Mouse (Mus musculus): ENCODE results near the gene Cldn7. TPM values are rescaled to one million over a fixed set of nuclear protein-coding genes. Genes with fewer than 3 reads are reported as not detected.
A peak's percentile ranks its signal among the peaks of the same experiment; 100 is the strongest.

Gene Cldn7
- total and polyA plus RNA-seq, 2 experiments from 2014 or later, result 0.34 TPM; not detected in 1

DNA sequence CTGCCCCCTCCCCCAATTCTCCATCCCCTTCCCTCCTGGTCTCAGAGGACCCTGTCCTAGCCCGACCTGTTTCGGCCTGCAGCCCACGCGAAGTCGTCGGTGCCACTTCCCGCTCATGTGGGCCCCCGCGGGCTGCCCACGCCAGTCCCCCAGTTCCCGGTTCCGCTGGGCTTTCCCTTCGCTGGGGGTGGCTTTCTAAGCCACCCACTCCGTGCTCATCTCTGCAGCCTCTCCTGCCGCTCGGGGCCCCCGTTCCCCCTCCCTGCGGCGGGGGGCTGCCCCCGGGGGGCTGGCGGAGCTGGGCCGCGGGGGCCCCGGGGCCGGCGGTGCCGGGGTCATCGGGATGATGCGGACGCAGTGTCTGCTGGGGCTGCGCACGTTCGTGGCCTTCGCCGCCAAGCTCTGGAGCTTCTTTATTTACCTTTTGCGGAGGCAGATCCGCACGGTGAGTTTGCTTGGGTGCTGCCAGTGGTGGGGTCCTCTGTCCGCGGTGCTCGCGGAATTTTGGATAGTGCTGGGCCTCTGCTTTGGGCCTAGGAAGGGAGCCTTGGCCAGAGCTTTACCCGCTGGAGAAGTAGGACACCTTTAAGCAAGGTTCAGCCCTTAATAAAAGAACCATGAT is 16.7 kb downstream of the Cldn7 start, which contains the start of gene Ctdnep1:
Ctdnep1 (plus strand) TSS at position 16 of the 622 bp plus-strand sequence.
- peaks cover 14% of the 10 kb centered on the region for H3K4me1 ChIP-seq (ENCODE audit: insufficient read depth)
- WGBS, result under 1% methylated on average over 41 of the region's 43 CpGs
- H3K9me3 ChIP-seq (ENCODE audit: low read length), result no peaks in the 10 kb centered on the region
- H3K4me2 ChIP-seq (ENCODE audit: low read depth), result peak within 1 kb of the TSS; percentile 89
- H3K27me3 ChIP-seq (ENCODE audit: insufficient read depth, low read length), result no peaks in the 10 kb centered on the region
- H3K36me3 ChIP-seq (ENCODE audit: insufficient read depth), result peaks cover 28% of the 10 kb centered on the region
- DNase-seq (peak; percentile 28), ATAC-seq (no peak)
- no peak for TF ChIP-seq CTCF (IDR thresholded peaks at IDR 0.05; ENCODE audit: low read depth)
- H3K27ac ChIP-seq (ENCODE audit: low read depth, low read length), result peak within 1 kb of the TSS; percentile 99
- H3K4me3 ChIP-seq (ENCODE audit: low read depth, low read length), result peak within 1 kb of the TSS; percentile 89
- H3K9ac ChIP-seq, result peak within 1 kb of the TSS; percentile 95

DNA sequence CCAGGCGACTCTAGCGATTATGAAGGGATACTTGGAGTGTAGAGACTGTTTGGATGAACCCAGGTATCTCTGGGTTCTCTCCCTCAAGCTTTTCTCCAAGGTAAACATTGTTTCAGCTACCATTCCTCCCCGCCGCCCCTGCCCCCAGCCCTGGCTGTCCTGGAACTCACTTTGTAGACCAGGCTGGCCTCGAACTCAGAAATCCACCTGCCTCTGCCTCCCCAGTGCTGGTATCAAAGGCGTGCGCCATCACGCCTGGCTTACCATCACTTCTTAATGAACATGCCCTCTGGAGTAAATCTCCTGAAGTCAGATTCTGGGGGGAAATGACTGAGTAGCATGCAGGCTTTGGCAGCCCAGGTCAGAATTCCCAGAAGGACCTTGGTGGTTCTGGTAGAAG is 17.6 kb downstream of the Cldn7 start, which contains the start of gene Elp5:
Elp5 (minus strand) TSS at position 293 of the 400 bp plus-strand sequence.
- H3K4me1 ChIP-seq (ENCODE audit: insufficient read depth), result peaks cover 14% of the 10 kb centered on the region
- DNase-seq, result no peak
- peaks cover 34% of the 10 kb centered on the region for H3K36me3 ChIP-seq (ENCODE audit: insufficient read depth)
- no peak for ATAC-seq
- no peak for TF ChIP-seq CTCF (IDR thresholded peaks at IDR 0.05; ENCODE audit: low read depth)
- H3K4me2 ChIP-seq (ENCODE audit: low read depth), result peak within 1 kb of the TSS; percentile 74
- H3K4me3 ChIP-seq (ENCODE audit: low read depth, low read length), result peak within 1 kb of the TSS; percentile 89
- H3K9ac ChIP-seq, result peak within 1 kb of the TSS; percentile 95
- no peaks in the 10 kb centered on the region for H3K9me3 ChIP-seq (ENCODE audit: low read length)
- no peaks in the 10 kb centered on the region for H3K27me3 ChIP-seq (ENCODE audit: insufficient read depth, low read length)
- WGBS, result 58% methylated on average over 8 of the region's 8 CpGs
- peak within 1 kb of the TSS; percentile 99 for H3K27ac ChIP-seq (ENCODE audit: low read depth, low read length)

DNA sequence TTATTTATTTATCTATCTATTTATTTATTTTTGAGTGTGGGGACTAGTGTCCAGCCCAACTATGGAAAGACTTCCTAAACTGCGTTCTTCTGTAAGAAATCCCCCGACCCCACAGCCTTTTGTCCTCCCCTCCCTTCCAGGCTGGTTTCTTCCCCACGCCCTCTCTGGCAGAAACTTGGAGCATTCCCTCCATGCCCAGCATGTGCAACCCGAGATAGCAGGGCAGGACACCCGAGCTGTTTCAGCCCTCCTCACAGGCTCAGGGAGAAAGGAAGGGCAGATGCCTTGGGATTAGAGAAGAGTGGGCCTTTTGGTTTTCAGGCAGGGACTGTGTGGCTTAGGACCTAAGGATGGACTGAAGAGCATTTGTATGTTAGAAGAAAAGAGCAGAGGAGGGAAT is 18.3 kb downstream of the Cldn7 start:
- peaks cover 35% of the 10 kb centered on the region for H3K36me3 ChIP-seq (ENCODE audit: insufficient read depth)
- H3K27ac ChIP-seq (ENCODE audit: low read depth, low read length), result no peak overlapping the region
- H3K27me3 ChIP-seq (ENCODE audit: insufficient read depth, low read length), result no peaks in the 10 kb centered on the region
- H3K9ac ChIP-seq, result peak overlapping the region; percentile 95; the same call in 1 of the 2 replicates
- H3K4me2 ChIP-seq (ENCODE audit: low read depth), result peak overlapping the region; percentile 74
- no peak for TF ChIP-seq CTCF (IDR thresholded peaks at IDR 0.05; ENCODE audit: low read depth)
- H3K4me3 ChIP-seq (ENCODE audit: low read depth, low read length), result no peak overlapping the region
- no peak for ATAC-seq
- peaks cover 14% of the 10 kb centered on the region for H3K4me1 ChIP-seq (ENCODE audit: insufficient read depth)
- no peaks in the 10 kb centered on the region for H3K9me3 ChIP-seq (ENCODE audit: low read length)
- no peak for DNase-seq
- 22% methylated on average over 5 of the region's 5 CpGs for WGBS

DNA sequence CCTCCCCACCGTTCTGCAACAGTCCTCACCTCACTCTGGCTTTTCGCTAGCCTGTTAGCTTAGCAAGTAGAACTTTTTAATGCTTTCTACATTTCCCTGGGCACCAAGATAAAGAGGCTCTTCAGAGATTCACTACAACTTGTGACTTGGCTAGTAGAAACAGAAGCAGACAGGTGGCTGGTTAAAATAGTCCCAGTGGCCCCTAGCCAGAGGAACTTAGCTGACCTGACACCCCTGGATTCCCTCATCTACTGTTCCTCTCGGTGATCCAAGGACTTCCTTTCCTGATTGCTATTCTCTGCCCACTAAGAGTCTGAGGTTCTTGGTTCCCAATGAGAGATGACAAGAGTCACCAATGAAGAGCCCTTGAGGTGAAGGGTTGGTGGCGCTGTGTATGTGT is 18.8 kb downstream of the Cldn7 start:
- ATAC-seq (no peak), DNase-seq (no peak)
- H3K9me3 ChIP-seq (ENCODE audit: low read length), result no peaks in the 10 kb centered on the region
- 80% methylated on average over 4 of the region's 4 CpGs for WGBS
- no peak overlapping the region for H3K4me3 ChIP-seq (ENCODE audit: low read depth, low read length)
- no peak for TF ChIP-seq CTCF (IDR thresholded peaks at IDR 0.05; ENCODE audit: low read depth)
- H3K9ac ChIP-seq, result no peak overlapping the region
- H3K4me1 ChIP-seq (ENCODE audit: insufficient read depth), result peaks cover 14% of the 10 kb centered on the region
- H3K27ac ChIP-seq (ENCODE audit: low read depth, low read length), result no peak overlapping the region
- 0 out of 2 replicates have a peak overlapping the region, but pooled peaks have one; percentile 74 for H3K4me2 ChIP-seq (ENCODE audit: low read depth)
- peaks cover 40% of the 10 kb centered on the region for H3K36me3 ChIP-seq (ENCODE audit: insufficient read depth)
- no peaks in the 10 kb centered on the region for H3K27me3 ChIP-seq (ENCODE audit: insufficient read depth, low read length)

DNA sequence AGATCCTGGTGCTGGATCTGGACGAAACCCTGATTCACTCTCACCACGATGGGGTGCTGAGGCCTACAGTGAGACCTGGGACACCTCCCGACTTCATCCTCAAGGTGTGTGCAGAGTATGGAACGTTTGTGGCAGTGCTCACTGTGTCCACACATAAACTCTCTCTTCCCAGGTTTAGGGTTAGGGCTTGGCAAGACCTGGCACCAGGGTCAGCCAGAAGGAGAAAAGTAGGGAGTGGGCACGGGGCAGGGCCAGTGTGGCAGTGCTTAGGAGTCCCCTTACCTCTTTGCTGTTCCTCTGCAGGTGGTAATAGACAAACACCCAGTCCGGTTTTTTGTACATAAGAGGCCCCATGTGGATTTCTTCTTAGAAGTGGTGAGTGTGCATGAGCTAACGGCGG is 19.9 kb downstream of the Cldn7 start:
- Histone ChIP-seq H3K27me3 (ENCODE audit: insufficient read depth, low read length) (no peaks in the 10 kb centered on the region), H3K4me2 (ENCODE audit: low read depth) (no peak overlapping the region), H3K27ac (ENCODE audit: low read depth, low read length) (no peak overlapping the region), H3K9me3 (ENCODE audit: low read length) (no peaks in the 10 kb centered on the region), H3K36me3 (ENCODE audit: insufficient read depth) (peaks cover 51% of the 10 kb centered on the region), H3K9ac (no peak overlapping the region), H3K4me1 (ENCODE audit: insufficient read depth) (peaks cover 11% of the 10 kb centered on the region), H3K4me3 (ENCODE audit: low read depth, low read length) (no peak overlapping the region)
- DNase-seq, result no peak
- TF ChIP-seq CTCF (IDR thresholded peaks at IDR 0.05; ENCODE audit: low read depth), result no peak
- ATAC-seq, result no peak
- 90% methylated on average over 8 of the region's 8 CpGs for WGBS

DNA sequence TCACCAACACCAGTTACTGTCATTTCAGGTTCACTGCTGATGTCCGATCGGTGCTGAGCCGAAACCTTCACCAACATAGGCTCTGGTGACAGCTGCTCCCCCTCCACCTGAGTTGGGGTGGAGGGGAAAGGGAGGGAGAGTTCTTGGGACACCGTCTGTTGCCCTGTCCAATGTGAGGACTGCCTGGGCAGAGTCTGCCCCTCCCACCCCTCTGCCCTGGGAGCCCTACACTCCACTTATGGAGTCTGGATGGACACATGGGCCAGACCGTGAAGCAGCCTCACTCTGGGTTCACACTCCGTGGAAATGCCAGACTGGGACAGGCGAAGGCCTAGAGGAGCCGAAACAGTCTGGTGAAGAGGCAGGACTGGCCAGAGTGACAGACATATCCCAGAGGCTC is 25.4 kb downstream of the Cldn7 start:
- ATAC-seq (no peak), DNase-seq (no peak)
- peaks cover 8% of the 10 kb centered on the region for H3K4me1 ChIP-seq (ENCODE audit: insufficient read depth)
- no peaks in the 10 kb centered on the region for H3K9me3 ChIP-seq (ENCODE audit: low read length)
- H3K4me3 ChIP-seq (ENCODE audit: low read depth, low read length), result no peak overlapping the region
- H3K4me2 ChIP-seq (ENCODE audit: low read depth), result no peak overlapping the region
- H3K27me3 ChIP-seq (ENCODE audit: insufficient read depth, low read length), result no peaks in the 10 kb centered on the region
- WGBS, result 88% methylated on average over 8 of the region's 8 CpGs
- H3K36me3 ChIP-seq (ENCODE audit: insufficient read depth), result peaks cover 60% of the 10 kb centered on the region
- no peak overlapping the region for H3K27ac ChIP-seq (ENCODE audit: low read depth, low read length)
- no peak overlapping the region for H3K9ac ChIP-seq
- TF ChIP-seq CTCF (IDR thresholded peaks at IDR 0.05; ENCODE audit: low read depth), result no peak

DNA sequence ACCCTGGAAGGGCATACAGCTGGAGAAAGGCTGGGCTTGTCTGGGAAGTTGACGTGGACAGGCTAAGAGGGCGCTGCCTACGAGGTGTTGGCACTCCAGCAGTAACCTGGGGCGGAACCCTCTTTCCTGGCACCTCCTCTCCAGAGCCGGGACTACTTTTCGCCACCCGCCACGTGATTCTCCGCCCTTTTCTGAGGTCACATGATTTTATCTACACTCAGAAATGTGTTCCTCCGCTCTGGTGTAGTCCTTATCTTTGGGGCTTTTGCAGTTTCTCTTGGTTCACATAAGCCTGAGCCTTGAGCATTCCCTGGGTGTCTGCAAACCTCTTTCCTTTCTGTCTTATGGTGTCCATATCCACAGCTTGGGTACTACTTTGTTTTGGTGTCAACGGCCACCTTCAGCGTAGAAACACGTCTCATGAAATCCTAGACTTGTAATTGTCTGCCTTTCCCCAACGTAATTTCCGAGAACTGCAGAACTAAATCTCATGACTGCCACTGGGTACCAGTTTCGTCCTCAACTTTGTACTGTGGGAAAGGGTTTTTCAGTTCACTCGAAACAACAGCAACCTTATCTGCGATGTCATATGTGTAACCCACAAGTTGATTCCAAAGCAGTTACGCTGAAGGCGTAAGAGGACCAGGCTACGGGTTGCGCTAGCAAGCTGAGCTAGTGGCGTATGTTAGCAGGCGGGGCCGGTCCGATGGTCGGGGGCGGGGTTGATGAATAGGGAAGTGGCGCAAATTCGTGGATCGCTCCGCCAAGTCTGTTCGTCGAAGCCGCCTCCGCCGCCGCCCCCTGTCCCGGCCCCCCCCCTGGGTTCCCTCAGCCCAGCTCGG is 26.5 kb downstream of the Cldn7 start, which contains the start of gene Gabarap:
Gabarap (plus strand) TSS at position 294 of the 842 bp plus-strand sequence.
- Histone ChIP-seq H3K27me3 (ENCODE audit: insufficient read depth, low read length) (no peaks in the 10 kb centered on the region), H3K4me2 (ENCODE audit: low read depth) (peak within 1 kb of the TSS; percentile 73), H3K4me1 (ENCODE audit: insufficient read depth) (peaks cover 8% of the 10 kb centered on the region), H3K4me3 (ENCODE audit: low read depth, low read length) (peak within 1 kb of the TSS; percentile 79), H3K9ac (peak within 1 kb of the TSS; percentile 88), H3K27ac (ENCODE audit: low read depth, low read length) (peak within 1 kb of the TSS; percentile 90), H3K36me3 (ENCODE audit: insufficient read depth) (peaks cover 54% of the 10 kb centered on the region), H3K9me3 (ENCODE audit: low read length) (no peaks in the 10 kb centered on the region)
- peak; percentile 76 for ATAC-seq
- under 1% methylated on average over 40 of the region's 40 CpGs for WGBS
- DNase-seq, result peak; percentile 97
- TF ChIP-seq CTCF (IDR thresholded peaks at IDR 0.05; ENCODE audit: low read depth), result no peak
